Mouse (Mus musculus): Measurements from ENCODE around the gene A630076J17Rik.

DNA sequence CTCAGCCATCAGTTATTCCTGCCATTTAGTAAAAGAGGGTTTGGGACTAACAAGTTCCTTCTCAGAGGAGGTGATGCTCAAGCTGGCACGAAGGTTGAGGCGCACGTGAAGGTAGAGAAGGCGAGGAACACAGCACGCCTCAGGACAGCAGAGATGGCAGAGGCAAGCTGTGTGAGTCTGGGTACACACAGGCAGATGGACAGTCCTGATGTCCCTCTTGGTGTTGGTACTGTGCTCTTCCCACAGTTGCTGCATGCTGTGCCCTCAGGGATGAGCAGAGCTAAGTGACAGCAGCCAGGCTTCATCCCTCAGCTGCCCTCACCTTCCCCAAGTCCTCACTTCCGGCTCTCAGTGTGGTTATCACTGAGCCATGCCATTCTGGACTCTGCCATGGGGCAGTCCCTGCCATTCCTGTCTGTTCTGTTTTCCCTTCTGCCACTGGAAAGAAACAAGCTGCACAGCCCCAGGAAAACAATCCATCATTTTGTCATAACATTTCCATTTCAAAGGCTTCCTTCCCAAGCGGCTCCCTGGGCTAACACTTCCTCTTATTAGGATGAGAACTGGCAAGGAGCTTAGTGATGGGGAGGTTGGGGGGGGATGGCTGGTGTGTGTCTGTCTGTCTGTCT is 22.7 kb upstream of the A630076J17Rik start:
- TF ChIP-seq CTCF (IDR thresholded peaks at IDR 0.05; ENCODE audit: low read depth, low read length) (no peak), POLR2A (IDR thresholded peaks at IDR 0.05; ENCODE audit: insufficient read depth, low read length) (no peak), EP300 (IDR thresholded peaks at IDR 0.05; ENCODE audit: insufficient read depth, low read depth, low read length) (no peak)
